Mouse (Mus musculus) c-Kit-positive CD71-positive TER-119-negative erythroid progenitor cells, embryonic 14.5 days (primary cell): ENCODE measurements at regions not wholly inside any gene's neighbourhood (a gene's known extent, or its start where the extent isn't known, plus 50 kb on each side); places are given as distances from the start of the nearest gene placed in this dataset.

Source experiments
- DNase-seq: peaks from one replicate; pipeline ENCODE4 v3.0.0-alpha.2; 2013; ENCODE audit warnings: low read depth

- DNase-seq = no peak
These were observed 362.3 kb upstream of the Fam92a start for GRCm38 (mm10) chr4:12534151-12534550.

- DNase-seq = no peak
These were observed 361.1 kb upstream of the Fam92a start for GRCm38 (mm10) chr4:12532961-12533360.

- no peak for DNase-seq
These were observed 350.5 kb upstream of the Fam92a start for GRCm38 (mm10) chr4:12522358-12522757.

GRCm38 (mm10) chr4:12521246-12521645 is 349.4 kb upstream of the Fam92a start:
- DNase-seq = no peak

DNA sequence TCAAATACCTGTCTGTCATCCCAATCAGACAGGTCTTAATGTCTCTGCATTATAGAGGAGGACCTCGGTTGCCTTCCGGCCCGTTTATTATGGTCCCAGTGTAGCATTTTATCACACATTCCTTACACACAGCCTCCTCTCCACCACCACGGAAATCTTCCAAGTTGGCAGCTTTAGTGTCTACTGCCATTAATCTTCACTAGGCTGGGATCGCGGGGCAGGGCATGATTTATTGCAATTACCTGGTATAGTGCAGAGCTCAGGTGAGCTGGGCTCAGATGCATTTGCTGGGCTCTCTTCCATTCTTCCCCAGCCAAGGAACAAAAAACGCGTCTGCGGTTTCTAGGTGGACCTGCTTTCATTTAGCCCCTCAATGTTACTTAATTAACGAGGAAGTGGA is 344.7 kb upstream of the Fam92a start:
- DNase-seq = no peak

GRCm38 (mm10) chr4:12511656-12512385 is 340.0 kb upstream of the Fam92a start:
- DNase-seq = no peak

DNA sequence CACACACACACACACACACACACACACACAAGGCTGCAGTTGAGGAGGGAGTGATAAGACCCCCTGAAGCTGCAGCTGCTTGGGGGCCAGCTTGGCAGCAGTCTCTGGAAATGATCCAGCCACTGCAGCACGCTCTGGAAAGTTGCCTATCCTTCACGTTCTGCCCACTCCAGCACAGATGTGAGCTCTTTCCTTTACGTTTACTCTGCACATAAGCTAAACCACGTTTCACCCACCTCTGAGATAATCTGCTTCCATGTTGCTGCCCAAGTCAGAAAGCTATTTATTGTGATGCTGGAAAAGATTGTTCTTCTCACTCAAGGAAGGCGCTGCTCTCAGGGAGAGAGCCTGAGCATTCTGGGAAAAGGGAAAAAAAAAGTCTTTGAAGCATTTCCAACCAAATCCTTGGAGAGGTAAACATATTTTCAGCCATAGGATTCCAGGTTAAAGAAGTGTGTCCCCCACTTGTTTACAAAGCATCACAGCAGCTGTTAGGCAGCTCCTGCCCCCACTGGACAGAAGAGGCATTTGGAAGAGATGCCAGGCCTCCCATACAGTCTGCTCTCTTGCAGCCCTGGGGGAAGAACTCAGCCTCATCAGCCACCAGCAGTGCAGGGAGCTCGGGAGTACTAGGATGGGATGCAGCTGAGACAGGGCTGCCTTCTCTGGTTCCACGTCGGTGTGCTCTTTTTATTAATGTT is 335.2 kb upstream of the Fam92a start:
- no peak for DNase-seq

DNA sequence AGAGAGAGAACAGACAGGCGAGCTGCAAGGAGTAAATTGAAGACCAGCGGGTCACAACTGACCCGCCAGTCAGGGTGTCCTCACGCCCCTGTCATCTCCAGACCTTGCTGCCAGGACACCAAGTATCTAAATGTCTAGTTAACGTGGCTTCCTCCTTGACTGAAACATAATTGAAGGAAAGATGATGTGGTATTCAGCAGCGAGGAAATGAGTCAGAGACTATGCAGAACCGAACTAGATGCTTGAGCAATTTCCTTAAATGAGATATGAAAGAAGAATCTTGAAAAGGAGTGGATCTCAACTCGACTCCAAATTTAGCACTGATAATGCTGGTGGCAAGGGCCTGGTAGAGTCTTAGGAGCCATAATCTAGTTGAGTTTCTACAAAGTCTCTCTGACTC is 329.3 kb upstream of the Fam92a start:
- no peak for DNase-seq

- no peak for DNase-seq
These were observed 326.6 kb upstream of the Fam92a start for GRCm38 (mm10) chr4:12498426-12498825.

- no peak for DNase-seq
These were observed 320.7 kb upstream of the Fam92a start for GRCm38 (mm10) chr4:12492468-12492867.

DNA sequence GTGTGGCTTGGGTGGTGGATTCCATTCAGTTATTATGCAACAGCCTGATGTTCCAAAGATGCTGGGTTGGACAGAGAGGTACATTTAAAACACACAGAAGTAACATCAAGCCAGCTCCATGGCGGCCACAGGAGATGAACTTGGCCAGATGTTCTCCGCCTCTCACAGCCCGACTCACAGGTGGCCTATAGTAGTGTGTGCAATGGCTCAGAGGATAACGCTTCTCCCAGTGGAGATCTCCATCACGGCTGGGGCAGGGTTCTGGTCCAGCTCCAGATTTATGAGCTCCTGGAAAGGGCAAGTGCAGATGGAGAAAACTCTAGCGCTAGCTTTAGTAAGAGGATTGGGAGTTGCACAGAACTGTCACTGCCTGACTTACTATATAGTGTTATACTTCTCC is 319.5 kb upstream of the Fam92a start:
- no peak for DNase-seq

DNA sequence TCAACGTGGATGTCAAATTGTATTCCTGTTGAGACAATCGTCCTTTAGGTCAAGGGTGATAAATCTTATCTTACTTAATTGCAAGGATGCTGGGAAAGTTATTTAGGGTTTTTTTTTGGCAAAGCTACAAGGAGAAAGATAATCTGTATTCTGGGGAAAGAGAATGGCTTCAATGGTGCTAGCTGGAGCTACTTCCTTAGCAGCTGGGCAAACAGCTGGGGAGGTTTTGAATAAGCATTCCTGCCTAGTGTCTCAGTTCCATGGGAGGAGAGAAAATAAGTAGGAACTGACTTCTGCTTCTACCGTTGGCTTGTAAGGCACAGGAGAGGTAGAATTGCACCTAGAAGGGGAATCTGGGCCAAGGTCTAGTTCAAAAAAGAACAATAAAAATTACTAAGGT is 318.3 kb upstream of the Fam92a start:
- no peak for DNase-seq

- DNase-seq = no peak
These were observed 317.5 kb upstream of the Fam92a start for GRCm38 (mm10) chr4:12489358-12489757.

GRCm38 (mm10) chr4:12481481-12481880 is 309.7 kb upstream of the Fam92a start:
- no peak for DNase-seq

DNA sequence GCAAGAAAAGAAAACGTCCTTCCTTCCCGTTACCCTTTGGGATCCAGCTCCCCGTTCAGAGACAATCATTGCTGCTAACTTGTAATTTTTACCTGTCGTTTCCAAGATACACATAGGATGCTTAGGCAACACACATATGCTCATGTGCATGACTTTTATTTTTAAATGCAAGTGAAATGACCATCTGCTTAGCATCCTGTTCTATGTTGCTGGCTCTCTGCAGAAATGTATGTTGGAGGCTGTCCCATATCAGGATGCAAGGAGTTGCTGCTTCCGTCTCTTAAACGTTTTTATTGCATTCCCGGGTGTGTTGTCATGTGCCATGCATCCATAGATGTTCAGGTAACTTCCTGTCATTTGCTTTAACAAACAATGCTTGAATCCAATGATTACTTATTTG is 304.9 kb upstream of the Fam92a start:
- DNase-seq = no peak

DNA sequence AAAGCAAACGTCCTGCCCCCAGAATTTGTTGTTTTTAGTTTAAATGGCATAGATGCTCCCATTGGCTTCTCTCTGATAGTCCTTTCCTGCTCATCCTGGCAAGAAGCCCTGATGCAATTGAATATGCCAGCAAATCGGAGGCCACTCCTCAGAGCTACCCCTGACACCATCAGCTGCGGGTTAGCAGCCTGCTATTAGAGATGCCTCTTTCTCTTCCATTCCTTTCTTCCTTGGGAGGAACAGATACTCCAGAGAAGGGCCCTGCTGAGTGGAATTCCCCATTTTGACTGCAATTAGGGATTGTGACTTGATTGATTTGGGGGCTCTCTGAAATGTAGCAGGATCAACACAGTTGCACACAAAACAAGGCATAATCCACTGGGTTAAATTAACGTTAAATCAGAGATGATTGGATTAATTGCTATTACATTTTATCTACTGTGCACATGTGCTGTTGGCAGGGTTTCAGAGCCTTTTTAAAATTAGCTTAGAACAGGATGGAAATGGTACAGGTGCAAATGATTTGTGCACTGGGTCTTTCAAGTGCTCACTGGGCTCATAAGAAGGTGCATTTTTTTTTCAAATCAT is 303.3 kb upstream of the Fam92a start:
- DNase-seq = no peak

DNA sequence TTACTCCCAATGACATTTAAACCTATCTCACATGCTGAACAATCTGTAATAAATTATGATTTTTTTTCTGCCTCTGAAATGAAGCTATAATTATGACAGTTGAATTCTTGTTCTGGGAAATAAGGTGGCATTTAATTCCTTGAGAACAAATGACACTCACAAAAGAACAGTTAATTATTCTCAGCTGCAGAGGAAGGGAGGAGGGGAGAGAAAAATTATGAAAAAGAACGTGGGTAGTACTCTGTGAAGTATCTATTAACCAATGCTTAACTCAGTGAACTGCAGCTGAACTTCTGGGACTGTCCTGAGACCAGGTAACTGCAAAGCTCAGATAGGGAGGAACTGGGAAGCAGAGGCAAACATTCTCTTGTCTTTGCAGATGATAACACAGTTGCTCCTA is 302.6 kb upstream of the Fam92a start:
- DNase-seq = no peak

DNA sequence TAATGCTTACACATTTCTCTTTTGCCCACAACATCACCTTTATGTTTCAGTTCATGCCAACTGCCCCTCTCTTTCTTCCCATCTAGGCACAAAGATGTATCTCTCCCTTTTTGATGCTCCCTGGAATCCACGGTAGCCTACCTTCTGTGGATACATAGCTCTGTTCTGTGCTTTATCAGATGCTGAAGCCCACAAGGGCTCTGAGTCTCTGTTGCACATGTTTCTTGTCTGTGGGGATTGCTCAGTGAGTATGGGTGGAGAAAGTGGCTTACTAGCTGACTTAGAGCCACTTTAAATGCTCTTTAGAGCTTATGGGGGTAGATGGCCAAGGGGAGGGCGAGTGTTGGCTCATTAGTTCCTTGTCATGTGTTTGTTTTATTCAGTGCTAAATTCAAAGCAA is 289.9 kb upstream of the Fam92a start:
- DNase-seq = no peak

DNA sequence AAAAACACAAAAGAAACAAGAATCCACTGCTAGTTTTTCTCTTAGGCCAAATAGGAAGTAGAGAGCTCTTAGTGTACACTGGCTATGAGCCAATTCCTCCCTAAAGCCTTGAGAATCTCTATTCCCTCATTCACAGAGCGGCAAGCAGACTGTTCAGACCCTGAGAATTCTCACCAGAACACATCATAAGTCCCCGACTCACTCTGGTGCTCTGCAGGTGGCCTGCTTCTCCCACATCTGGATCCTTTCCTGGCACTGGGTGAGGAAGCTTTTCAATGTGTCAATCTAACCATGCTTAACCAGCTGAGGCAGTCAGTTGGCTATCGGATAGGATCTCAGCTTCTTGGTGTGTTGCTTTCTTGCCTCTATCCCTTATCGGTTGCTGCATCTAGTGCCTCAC is 289.4 kb upstream of the Fam92a start:
- no peak for DNase-seq

DNA sequence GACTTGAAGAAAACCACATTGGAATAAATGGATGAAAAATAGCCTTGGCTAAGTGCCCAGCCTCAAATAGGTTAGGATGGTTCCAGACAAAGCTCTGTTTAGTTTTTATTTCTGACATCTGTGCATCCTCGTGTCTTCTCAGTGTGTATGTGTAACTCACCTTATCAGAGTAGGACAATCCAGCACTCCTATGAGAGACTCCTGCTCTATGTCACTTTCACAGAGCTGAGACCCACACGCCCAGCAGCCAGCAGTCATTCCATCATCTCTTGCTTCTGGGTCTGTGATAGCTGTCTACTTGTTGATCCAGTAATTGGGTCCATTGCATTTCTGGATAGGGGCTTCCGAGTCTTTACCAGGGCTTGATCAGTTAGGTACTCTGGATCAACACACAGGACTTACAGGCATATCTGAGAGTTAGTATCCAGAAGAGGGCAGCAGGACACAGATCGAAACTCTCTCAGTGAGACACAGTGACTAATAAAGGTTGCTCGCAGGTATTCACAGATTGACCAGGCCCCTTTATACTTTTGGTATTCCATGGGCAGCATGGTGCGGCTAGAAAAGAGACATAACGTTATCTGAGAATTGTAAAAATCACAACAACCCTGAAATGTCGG is 286.3 kb upstream of the Fam92a start:
- DNase-seq = no peak

GRCm38 (mm10) chr4:12452086-12452485 is 280.3 kb upstream of the Fam92a start:
- no peak for DNase-seq

DNA sequence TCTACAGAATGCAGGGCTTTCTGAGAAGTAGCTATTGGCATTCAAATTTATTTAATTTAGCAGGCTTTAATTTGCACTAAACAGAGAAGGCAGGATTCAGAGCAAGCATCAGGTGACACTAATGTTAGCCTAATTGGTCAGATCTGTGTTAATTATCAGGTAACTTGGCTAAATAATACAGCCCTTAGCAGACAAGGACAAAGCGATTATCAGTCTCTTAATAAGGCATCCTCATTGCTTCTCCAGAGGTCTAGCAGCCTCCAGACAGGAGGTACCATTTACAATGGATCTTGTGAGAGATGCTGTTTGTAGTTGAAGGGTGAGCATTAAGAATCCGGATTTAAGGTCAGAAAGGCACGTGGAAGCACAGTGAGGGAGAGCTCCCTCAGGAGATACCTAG is 253.7 kb upstream of the Fam92a start:
- DNase-seq = no peak
